In the genomic region with DNA sequence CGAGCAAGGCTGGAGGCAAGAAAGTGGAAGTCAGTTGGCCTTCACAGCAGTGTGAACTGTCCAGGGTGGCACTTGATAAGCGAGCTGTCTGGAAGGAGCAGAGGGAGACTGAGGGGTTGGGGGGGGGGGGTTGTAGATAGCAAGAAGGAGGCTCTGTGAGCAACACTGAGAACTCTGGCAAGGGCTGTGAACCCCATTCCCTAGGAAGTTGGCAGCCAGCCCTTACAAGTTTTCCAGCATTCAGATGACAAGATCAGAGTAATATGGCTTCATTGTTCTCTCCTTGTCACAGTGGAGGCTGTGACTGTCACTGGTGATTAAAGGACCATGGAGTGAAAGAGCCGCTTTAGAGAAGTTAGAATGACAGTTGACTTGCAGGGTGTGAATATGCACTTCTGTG, we compare ENCODE assay signal across 29 mouse cellular contexts.
DNase-seq lines count a peak whose midpoint lies in the region; ATAC-seq and TF ChIP-seq lines count a peak whose summit lies in the region.
"Had no signal": no experiment of that assay in that cellular context is flagged by ENCODE, and none has a peak within 500 bp of the region (broad histone marks: within the 10 kb centered on the region; RNA-seq: fewer than 3 reads in every experiment).

No protein-coding gene starts in this region.

- ATAC-seq in lung, embryonic 14.5 days (ENCODE audit: insufficient read depth): no peak
- ATAC-seq in forebrain, postnatal 0 days: peak; percentile 67
- ATAC-seq: activated CD4-positive, CD25-positive, alpha-beta regulatory T cell, adult 4 months; intestine, embryonic 15.5 days had no signal

- no peaks in the 10 kb centered on the region for H3K4me1 ChIP-seq in lung, embryonic 14.5 days (ENCODE audit: insufficient read depth)
- H3K4me1 ChIP-seq in forebrain, postnatal 0 days (ENCODE audit: insufficient read depth): no peaks in the 10 kb centered on the region; the same call in 1 of the 2 replicates
- H3K4me1 ChIP-seq: hindbrain, embryonic 15.5 days; intestine, embryonic 15.5 days; lung, embryonic 15.5 days; neural tube, embryonic 13.5 days had no signal

- H3K4me3 ChIP-seq in lung, embryonic 14.5 days (ENCODE audit: low read depth, low read length): no peak overlapping the region
- H3K4me3 ChIP-seq in forebrain, postnatal 0 days (ENCODE audit: low read depth, low read length): no peak overlapping the region
- H3K4me3 ChIP-seq: hindbrain, embryonic 15.5 days; intestine, embryonic 15.5 days; lung, embryonic 15.5 days; neural tube, embryonic 13.5 days had no signal

- WGBS in lung, embryonic 14.5 days: 40% methylated on average over 3 of the region's 3 CpGs
- WGBS in forebrain, postnatal 0 days: 29% methylated on average over 3 of the region's 3 CpGs

- peak; percentile 67 for DNase-seq in heart, adult 11 months
- no peak for DNase-seq in heart, postnatal 10 days
- peak; percentile 18 for DNase-seq in lung, embryonic 14.5 days
- no peak for DNase-seq in lung, postnatal 25 days (ENCODE audit: low spot score)
- DNase-seq in retina, postnatal 1 day: peak; percentile 67
- DNase-seq in retina, embryonic 14.5 days (ENCODE audit: low spot score): no peak
- peak; percentile 25 for DNase-seq in forebrain, postnatal 0 days
- DNase-seq in embryo, embryonic 10 days (ENCODE audit: low spot score): no peak
- DNase-seq: adrenal gland, adult 2 months; adrenal gland, postnatal 36 days; B cell, adult 2 months; cerebellum, adult 2 months; cerebellum, postnatal 14 days; gastrocnemius, postnatal 10 days; kidney, adult 2 months; kidney, postnatal 4 days; layer of hippocampus, postnatal 36 days; liver; lung, postnatal 4 days; right cerebral cortex, postnatal 25 days; spleen, adult 18-20 months; thymus, postnatal 14 days had no signal

- H3K4me2 ChIP-seq in lung, embryonic 14.5 days: no peak overlapping the region
- H3K4me2 ChIP-seq in forebrain, postnatal 0 days (ENCODE audit: low read depth): no peak overlapping the region
- H3K4me2 ChIP-seq: hindbrain, embryonic 15.5 days; intestine, embryonic 15.5 days; lung, embryonic 15.5 days; neural tube, embryonic 13.5 days had no signal

- H3K27me3 ChIP-seq in lung, embryonic 14.5 days (ENCODE audit: insufficient read depth, low read length): no peaks in the 10 kb centered on the region
- H3K27me3 ChIP-seq in forebrain, postnatal 0 days (ENCODE audit: insufficient read depth, low read length): no peaks in the 10 kb centered on the region; the same call in 1 of the 2 replicates
- H3K27me3 ChIP-seq: intestine, embryonic 15.5 days; lung, embryonic 15.5 days; neural tube, embryonic 13.5 days had no signal

- intact Hi-C loops in heart, postnatal 10 days (cut with DNase I): no loop called here

- no peak for TF ChIP-seq CTCF in lung, embryonic 14.5 days (IDR thresholded peaks at IDR 0.05; ENCODE audit: low read depth)
- no peak for TF ChIP-seq CTCF in forebrain, postnatal 0 days (IDR thresholded peaks at IDR 0.05; ENCODE audit: low read depth)

- H3K9me3 ChIP-seq in lung, embryonic 14.5 days (ENCODE audit: low read depth, low read length): no peaks in the 10 kb centered on the region
- H3K9me3 ChIP-seq in forebrain, postnatal 0 days (ENCODE audit: low read length): no peaks in the 10 kb centered on the region
- H3K9me3 ChIP-seq: hindbrain, embryonic 15.5 days; intestine, embryonic 15.5 days; lung, embryonic 15.5 days; neural tube, embryonic 13.5 days had no signal

- H3K27ac ChIP-seq in lung, embryonic 14.5 days (ENCODE audit: low read depth): no peak overlapping the region
- H3K27ac ChIP-seq in forebrain, postnatal 0 days (ENCODE audit: low read depth, low read length): no peak overlapping the region
- H3K27ac ChIP-seq: hindbrain, embryonic 15.5 days; intestine, embryonic 15.5 days; kidney, postnatal 0 days; liver, embryonic 14.5 days; lung, embryonic 15.5 days; neural tube, embryonic 13.5 days had no signal

- H3K36me3 ChIP-seq in lung, embryonic 14.5 days (ENCODE audit: insufficient read depth): no peaks in the 10 kb centered on the region
- no peaks in the 10 kb centered on the region for H3K36me3 ChIP-seq in forebrain, postnatal 0 days (ENCODE audit: insufficient read depth)
- H3K36me3 ChIP-seq: hindbrain, embryonic 15.5 days; intestine, embryonic 15.5 days; lung, embryonic 15.5 days; neural tube, embryonic 13.5 days had no signal

- no peak overlapping the region for H3K9ac ChIP-seq in lung, embryonic 14.5 days
- H3K9ac ChIP-seq in forebrain, postnatal 0 days: no peak overlapping the region
- H3K9ac ChIP-seq: hindbrain, embryonic 15.5 days; intestine, embryonic 15.5 days; liver, embryonic 14.5 days; lung, embryonic 15.5 days; neural tube, embryonic 13.5 days had no signal

Comparison
In these comparisons a context has a peak if more than half of its experiments do, and no peak if none do; other contexts are left out.
1. DNase-seq: peak in heart, adult 11 months (single experiment), lung, embryonic 14.5 days (single experiment), retina, postnatal 1 day (single experiment) and forebrain, postnatal 0 days (single experiment); none in heart, postnatal 10 days (0 of 2), lung, postnatal 25 days (single experiment), retina, embryonic 14.5 days (single experiment) and embryo, embryonic 10 days (single experiment).